In the genomic region with DNA sequence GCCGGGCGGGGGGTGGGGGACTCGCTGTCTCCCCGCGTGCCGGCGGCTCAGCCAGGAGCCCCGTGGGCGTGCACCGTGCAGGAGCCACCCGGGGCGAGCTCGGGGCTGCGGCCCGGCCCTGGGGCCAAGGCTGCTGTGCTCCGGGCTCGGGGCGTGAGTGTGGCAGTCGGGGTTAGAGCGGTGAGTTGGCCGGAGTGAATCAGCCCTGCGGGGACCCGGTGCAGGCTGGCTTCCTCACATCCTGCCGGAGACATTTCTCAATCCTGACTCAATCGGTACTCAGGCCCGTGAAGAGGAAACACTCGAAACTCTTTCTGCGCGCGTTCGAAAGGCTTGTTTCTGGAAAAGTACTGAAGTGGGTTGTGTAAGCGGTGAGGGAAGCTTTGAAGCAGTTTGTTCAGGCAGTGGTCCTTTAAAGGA, we compare ENCODE assay signal across 8 mouse cellular contexts. TPM values are rescaled to one million over a fixed set of nuclear protein-coding genes. Genes with fewer than 3 reads are reported as not detected.
DNase-seq lines count a peak whose midpoint lies in the region; ATAC-seq lines count a peak whose summit lies in the region.

No protein-coding gene starts in this region.

- peak overlapping the region; percentile 93 for H3K4me2 ChIP-seq in heart, embryonic 11.5 days
- H3K4me2 ChIP-seq in forebrain, embryonic 15.5 days (replicated peaks): peak overlapping the region; percentile 71
- peak overlapping the region; percentile 91 for H3K4me2 ChIP-seq in limb, embryonic 13.5 days (replicated peaks)
- H3K4me2 ChIP-seq in midbrain, embryonic 14.5 days (ENCODE audit: low read length): peak overlapping the region; percentile 78

- under 1% methylated on average over 32 of the region's 32 CpGs for WGBS in heart, embryonic 11.5 days (ENCODE audit: insufficient replicate concordance)
- under 1% methylated on average over 32 of the region's 32 CpGs for WGBS in forebrain, embryonic 15.5 days
- WGBS in limb, embryonic 13.5 days: under 1% methylated on average over 28 of the region's 32 CpGs
- under 1% methylated on average over 32 of the region's 32 CpGs for WGBS in midbrain, embryonic 14.5 days

- H3K9me3 ChIP-seq in heart, embryonic 11.5 days (replicated peaks; ENCODE audit: control insufficient read depth, low read length): no peaks in the 10 kb centered on the region
- no peaks in the 10 kb centered on the region for H3K9me3 ChIP-seq in forebrain, embryonic 15.5 days
- no peaks in the 10 kb centered on the region for H3K9me3 ChIP-seq in limb, embryonic 13.5 days
- H3K9me3 ChIP-seq in midbrain, embryonic 14.5 days (ENCODE audit: control insufficient read depth, low read length): no peaks in the 10 kb centered on the region

- H3K9ac ChIP-seq in heart, embryonic 11.5 days (ENCODE audit: low read depth, low read length): peak overlapping the region; percentile 88
- peak overlapping the region; percentile 82 for H3K9ac ChIP-seq in forebrain, embryonic 15.5 days (replicated peaks)
- peak overlapping the region; percentile 95 for H3K9ac ChIP-seq in limb, embryonic 13.5 days
- peak overlapping the region; percentile 94 for H3K9ac ChIP-seq in midbrain, embryonic 14.5 days (replicated peaks; ENCODE audit: low read length)

- no peaks in the 10 kb centered on the region for H3K27me3 ChIP-seq in heart, embryonic 11.5 days (ENCODE audit: control insufficient read depth, insufficient read depth, low read length)
- H3K27me3 ChIP-seq in forebrain, embryonic 15.5 days: no peaks in the 10 kb centered on the region
- peaks cover 4% of the 10 kb centered on the region; the same call in 1 of the 2 replicates for H3K27me3 ChIP-seq in limb, embryonic 13.5 days
- no peaks in the 10 kb centered on the region for H3K27me3 ChIP-seq in midbrain, embryonic 14.5 days (ENCODE audit: control insufficient read depth, insufficient read depth, low read length)

- peak; percentile 47 for ATAC-seq in heart, embryonic 11.5 days (replicated peaks; ENCODE audit: insufficient number of reproducible peaks, low FRiP score, low TSS enrichment)
- ATAC-seq in activated CD4-positive, CD25-positive, alpha-beta regulatory T cell, adult 4 months: peak; percentile 25
- ATAC-seq in forebrain, embryonic 15.5 days (replicated peaks): peak; percentile 75
- ATAC-seq in limb, embryonic 13.5 days (ENCODE audit: low FRiP score, low read depth): peak; percentile 73; the same call in 1 of the 2 replicates
- ATAC-seq in midbrain, embryonic 14.5 days (ENCODE audit: low FRiP score, low TSS enrichment): peak; percentile 67; the same call in 1 of the 2 replicates

- H3K36me3 ChIP-seq in heart, embryonic 11.5 days (ENCODE audit: control insufficient read depth, insufficient read depth, low read length): no peaks in the 10 kb centered on the region
- no peaks in the 10 kb centered on the region for H3K36me3 ChIP-seq in forebrain, embryonic 15.5 days
- H3K36me3 ChIP-seq in limb, embryonic 13.5 days: no peaks in the 10 kb centered on the region
- no peaks in the 10 kb centered on the region for H3K36me3 ChIP-seq in midbrain, embryonic 14.5 days (ENCODE audit: control insufficient read depth, insufficient read depth, low read length)

- peaks cover 41% of the 10 kb centered on the region for H3K4me1 ChIP-seq in heart, embryonic 11.5 days (ENCODE audit: control insufficient read depth, insufficient read depth, low read length)
- peaks cover 34% of the 10 kb centered on the region for H3K4me1 ChIP-seq in forebrain, embryonic 15.5 days
- peaks cover 35% of the 10 kb centered on the region for H3K4me1 ChIP-seq in limb, embryonic 13.5 days
- peaks cover 19% of the 10 kb centered on the region for H3K4me1 ChIP-seq in midbrain, embryonic 14.5 days (ENCODE audit: control insufficient read depth, insufficient read depth, low read length)

- no peak for DNase-seq in heart, adult 8-10 months (ENCODE audit: low spot score)
- no peak for DNase-seq in midbrain, embryonic 14.5 days
- no peak for DNase-seq in urinary bladder, postnatal 36 days (ENCODE audit: low spot score in 2 of 2)
- DNase-seq in embryo, embryonic 9.5 days (ENCODE audit: extremely low spot score): no peak

- H3K27ac ChIP-seq in heart, embryonic 11.5 days (ENCODE audit: low read depth, low read length): peak overlapping the region; percentile 46; the same call in 1 of the 2 replicates
- H3K27ac ChIP-seq in forebrain, embryonic 15.5 days (replicated peaks): peak overlapping the region; percentile 89
- H3K27ac ChIP-seq in limb, embryonic 13.5 days: no peak overlapping the region
- H3K27ac ChIP-seq in midbrain, embryonic 14.5 days (replicated peaks; ENCODE audit: low read depth, low read length): peak overlapping the region; percentile 91

- H3K4me3 ChIP-seq in heart, embryonic 11.5 days (ENCODE audit: low read depth, low read length): peak overlapping the region; percentile 100
- peak overlapping the region; percentile 82 for H3K4me3 ChIP-seq in forebrain, embryonic 15.5 days
- peak overlapping the region; percentile 100 for H3K4me3 ChIP-seq in limb, embryonic 13.5 days
- peak overlapping the region; percentile 100 for H3K4me3 ChIP-seq in midbrain, embryonic 14.5 days (replicated peaks; ENCODE audit: low read depth, low read length)

RNA-seq across cellular contexts. Expression of gene Pgs1, which starts 0.9 kb away (rescaled TPM):
- polyA plus RNA-seq in heart, embryonic 11.5 days (2014; fragmentation: Nextera tagmentation; extraction: Ambion mirVana): 26.5 and 27.4 TPM in 2 replicates
- 10 to 100 TPM; 16.4 to 20.6 (median 19.2) TPM for total RNA-seq in heart, adult 8-10 months (2022)
- polyA plus RNA-seq in activated CD4-positive, CD25-positive, alpha-beta regulatory T cell, adult 4 months (2017; shearing (Covaris generic)): 10 to 100 TPM; 34.6 to 38.3 TPM
- polyA plus RNA-seq in forebrain, embryonic 15.5 days (2015; fragmentation: Nextera tagmentation; extraction: Ambion mirVana): 52.9 and 54.3 TPM in 2 replicates
- polyA plus RNA-seq in limb, embryonic 13.5 days (2015; fragmentation: Nextera tagmentation; extraction: Ambion mirVana): 34.4 and 35.7 TPM in 2 replicates
- 47.9 and 51.4 TPM in 2 replicates for polyA plus RNA-seq in midbrain, embryonic 14.5 days (2014; fragmentation: Nextera tagmentation; extraction: Ambion mirVana)

RNA-seq across cellular contexts. Expression of gene Socs3, which starts 17.2 kb away (rescaled TPM):
- 3.6 and 4.5 TPM in 2 replicates for polyA plus RNA-seq in heart, embryonic 11.5 days (2014; fragmentation: Nextera tagmentation; extraction: Ambion mirVana)
- 1 to 10 TPM; 3.8 to 6.2 (median 4.7) TPM for total RNA-seq in heart, adult 8-10 months (2022)
- polyA plus RNA-seq in activated CD4-positive, CD25-positive, alpha-beta regulatory T cell, adult 4 months (2017; shearing (Covaris generic)): 10 to 100 TPM; 42.5 to 43.1 TPM
- polyA plus RNA-seq in forebrain, embryonic 15.5 days (2015; fragmentation: Nextera tagmentation; extraction: Ambion mirVana): 14.2 and 15.1 TPM in 2 replicates
- 15.6 and 15.8 TPM in 2 replicates for polyA plus RNA-seq in limb, embryonic 13.5 days (2015; fragmentation: Nextera tagmentation; extraction: Ambion mirVana)
- 4.3 and 7.2 TPM in 2 replicates for polyA plus RNA-seq in midbrain, embryonic 14.5 days (2014; fragmentation: Nextera tagmentation; extraction: Ambion mirVana)

Comparison
In these comparisons a context has a peak if more than half of its experiments do, and no peak if none do; other contexts are left out.
1. ATAC-seq: peak in every context shown above with its lines; median percentile 75 in forebrain, embryonic 15.5 days; 73 in limb, embryonic 13.5 days; 67 in midbrain, embryonic 14.5 days; 47 in heart, embryonic 11.5 days; 25 in activated CD4-positive, CD25-positive, alpha-beta regulatory T cell, adult 4 months.